Mouse (Mus musculus) erythroblast, embryonic 14.5 days (primary cell): ENCODE results near the gene Pofut2.

ENCODE experiments used
- GATA1 ChIP-seq: IDR thresholded peaks from 2 replicates; pipeline ENCODE4 v1.6.1; 2012; ENCODE audit warnings: low read length, inconsistent platforms, mixed read lengths
- TAL1 ChIP-seq: IDR thresholded peaks from 3 replicates; pipeline ENCODE4 v1.6.1; 2012; ENCODE audit warnings: low read length, inconsistent platforms, mixed read lengths

GRCm38 (mm10) chr10:77237795-77238580, 21.0 kb upstream of the Pofut2 start:
- TF ChIP-seq GATA1 (no peak), TAL1 (no peak)
